Mouse (Mus musculus) stomach, embryonic 14.5 days (tissue): ENCODE results near the gene Sp2. TPM values are rescaled to one million over a fixed set of nuclear protein-coding genes. Genes with fewer than 3 reads are reported as not detected.
A peak's percentile ranks its signal among the peaks of the same experiment; 100 is the strongest.

Experiments used
- ATAC-seq: fragments of 200-750 bp; cut with Nextera tagmentation; 2 replicates; pipeline ENCODE4 v1.8.0; 2017; ENCODE audit warnings: low read depth, moderate TSS enrichment; ENCODE audit not compliant: insufficient number of reproducible peaks, insufficient read depth, low FRiP score
- H3K27ac ChIP-seq: fragments of 300-500 bp; sonication (generic); 2 replicates; pipeline ENCODE4 v1.5.1; 2014; ENCODE audit warnings: mild to moderate bottlenecking, low read length, moderate library complexity, mixed read lengths
- H3K27me3 ChIP-seq: fragments of 300-500 bp; sonication (generic); 2 replicates; pipeline ENCODE4 v1.6.1; 2014; ENCODE audit warnings: low read length, control low read depth, mixed read lengths; ENCODE audit not compliant: control insufficient read depth, insufficient read depth
- H3K36me3 ChIP-seq: fragments of 300-500 bp; sonication (generic); 2 replicates; pipeline ENCODE4 v1.6.1; 2014; ENCODE audit warnings: mild to moderate bottlenecking, control low read depth, low read length, moderate library complexity, mixed read lengths; ENCODE audit not compliant: control insufficient read depth, insufficient read depth
- H3K4me1 ChIP-seq: fragments of 300-500 bp; sonication (generic); 2 replicates; pipeline ENCODE4 v1.6.1; 2014; ENCODE audit warnings: low read length, control low read depth, mixed read lengths; ENCODE audit not compliant: control insufficient read depth, insufficient read depth
- H3K4me2 ChIP-seq: fragments of 300-500 bp; sonication (generic); replicated peaks from 2 replicates; pipeline ENCODE4 v1.6.1; 2014; ENCODE audit warnings: low read depth, low read length, control low read depth
- H3K4me3 ChIP-seq: fragments of 300-500 bp; sonication (generic); 2 replicates; pipeline ENCODE4 v1.5.1; 2014; ENCODE audit warnings: low read depth, low read length, control low read depth
- H3K9ac ChIP-seq: fragments of 300-500 bp; sonication (generic); replicated peaks from 2 replicates; pipeline ENCODE4 v1.6.1; 2014; ENCODE audit warnings: low read depth, mild to moderate bottlenecking, control low read depth, low read length, moderate library complexity, mixed read lengths
- H3K9me3 ChIP-seq: fragments of 300-500 bp; sonication (generic); 2 replicates; pipeline ENCODE4 v1.6.1; 2016; ENCODE audit warnings: low read depth, low read length, control low read depth; ENCODE audit not compliant: control insufficient read depth
- WGBS: fragments of 180-500 bp; shearing (Covaris S2); extraction: QIAGEN DNeasy Blood & Tissue Kit; methylation state at CpG from one replicate; pipeline ENCODE4 v1.1.7; 2014; 5-methylcytosine and 5-hydroxymethylcytosine counted together
- polyA plus RNA-seq: library from polyadenylated mRNA; unstranded; fragments of >200 nt; fragmentation: Nextera tagmentation; extraction: Ambion mirVana; gene quantifications from 2 replicates; pipeline ENCODE4 v1.2.1, GENCODE M21; 2014

Sp2 gene
- polyA plus RNA-seq, 1 experiment from 2014 or later, result 19.1 TPM

- Histone ChIP-seq H3K9ac (peak within 1 kb of the TSS; percentile 40; the same call in 1 of the 2 replicates), H3K4me3 (peak within 1 kb of the TSS; percentile 44), H3K4me2 (peak within 1 kb of the TSS; percentile 90), H3K27ac (no peak within 1 kb of the TSS), H3K36me3 (no peaks in the 10 kb centered on the region), H3K27me3 (no peaks in the 10 kb centered on the region), H3K4me1 (peaks cover 8% of the 10 kb centered on the region; the same call in 1 of the 2 replicates), H3K9me3 (no peaks in the 10 kb centered on the region)
- ATAC-seq, result peak; percentile 97
- whole genome bisulfite sequencing, result under 1% methylated on average over 29 of the region's 29 CpGs
These were observed 38.9 kb downstream of the Sp2 start, which contains the start of gene Pnpo for GRCm38 (mm10) chr11:96943746-96944304. Gene Pnpo, minus strand, starts transcription at chr11:96943986.

GRCm38 (mm10) chr11:96941989-96942590, 40.7 kb downstream of the Sp2 start:
- Histone ChIP-seq H3K27ac (no peak overlapping the region), H3K9ac (no peak overlapping the region), H3K27me3 (no peaks in the 10 kb centered on the region), H3K4me2 (no peak overlapping the region), H3K36me3 (no peaks in the 10 kb centered on the region), H3K9me3 (no peaks in the 10 kb centered on the region), H3K4me1 (peaks cover 8% of the 10 kb centered on the region; the same call in 1 of the 2 replicates), H3K4me3 (no peak overlapping the region)
- WGBS, result 66% methylated on average over 6 of the region's 6 CpGs
- ATAC-seq, result no peak

GRCm38 (mm10) chr11:96940578-96941465, 41.9 kb downstream of the Sp2 start:
- Histone ChIP-seq H3K4me3 (no peak overlapping the region), H3K4me2 (no peak overlapping the region), H3K9ac (no peak overlapping the region), H3K27ac (no peak overlapping the region), H3K4me1 (peaks cover 8% of the 10 kb centered on the region; the same call in 1 of the 2 replicates), H3K9me3 (no peaks in the 10 kb centered on the region), H3K27me3 (no peaks in the 10 kb centered on the region), H3K36me3 (no peaks in the 10 kb centered on the region)
- no peak for ATAC-seq
- 68% methylated on average over 16 of the region's 16 CpGs for WGBS

GRCm38 (mm10) chr11:96938426-96938800, 44.3 kb downstream of the Sp2 start:
- H3K9ac ChIP-seq, result no peak overlapping the region
- WGBS, result 81% methylated on average over 6 of the region's 6 CpGs
- H3K27ac ChIP-seq, result no peak overlapping the region; the same call in 1 of the 2 replicates

GRCm38 (mm10) chr11:96937549-96938425, 45.0 kb downstream of the Sp2 start:
- H3K4me3 ChIP-seq, result no peak overlapping the region
- WGBS, result 41% methylated on average over 10 of the region's 10 CpGs
- H3K36me3 ChIP-seq, result no peaks in the 10 kb centered on the region
- no peaks in the 10 kb centered on the region for H3K4me1 ChIP-seq
- H3K9ac ChIP-seq, result no peak overlapping the region
- no peaks in the 10 kb centered on the region for H3K9me3 ChIP-seq
- no peak overlapping the region for H3K4me2 ChIP-seq
- ATAC-seq, result peak; percentile 70
- peak overlapping the region; percentile 23; the same call in 1 of the 2 replicates for H3K27ac ChIP-seq
- H3K27me3 ChIP-seq, result no peaks in the 10 kb centered on the region

More at GRCm38 (mm10) chr11:96938426-96938800, 44.3 kb downstream of the Sp2 start:
- Histone ChIP-seq H3K9me3 (no peaks in the 10 kb centered on the region), H3K4me3 (no peak overlapping the region), H3K36me3 (no peaks in the 10 kb centered on the region), H3K4me2 (no peak overlapping the region), H3K4me1 (no peaks in the 10 kb centered on the region), H3K27me3 (no peaks in the 10 kb centered on the region)
- ATAC-seq, result no peak

DNA sequence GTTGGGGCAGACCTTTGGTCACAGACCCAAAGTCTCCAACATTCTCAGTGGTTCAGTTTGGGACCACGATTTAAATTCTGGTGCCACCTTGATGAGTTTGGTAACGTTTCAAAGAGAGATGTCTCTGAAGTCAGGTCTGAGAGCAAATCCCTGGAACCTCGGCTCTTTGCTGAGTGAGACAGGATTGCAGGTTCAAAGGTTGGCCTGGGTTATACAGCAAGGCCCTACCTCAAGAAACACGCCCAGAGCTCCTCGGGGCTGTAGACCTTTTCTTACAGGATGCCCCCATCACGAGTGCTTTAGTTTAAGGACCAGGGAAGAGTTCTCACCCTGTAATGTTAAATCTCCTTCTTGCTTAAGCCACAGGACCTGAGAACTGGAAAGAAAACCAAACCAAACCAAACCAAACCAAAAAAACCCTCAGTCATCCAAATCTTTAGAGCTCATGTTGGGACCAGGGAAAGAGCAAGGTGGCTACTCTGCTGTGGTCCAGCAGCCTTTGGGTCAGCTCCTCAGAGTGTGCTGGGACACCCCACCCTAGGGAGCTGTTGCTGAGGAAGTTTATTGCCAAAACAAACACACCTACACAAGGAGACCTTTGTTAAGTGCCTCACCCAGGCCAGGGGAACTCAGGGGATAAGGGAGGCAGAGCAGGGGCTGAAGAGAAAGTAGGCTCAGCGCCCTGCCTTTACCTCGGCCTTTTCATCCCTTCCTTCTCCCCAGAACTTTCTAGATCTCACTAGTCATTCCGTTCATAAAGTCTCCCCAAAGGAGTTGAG, 46.7 kb downstream of the Sp2 start:
- Histone ChIP-seq H3K27me3 (no peaks in the 10 kb centered on the region), H3K4me3 (no peak overlapping the region), H3K4me2 (no peak overlapping the region), H3K9ac (no peak overlapping the region), H3K9me3 (no peaks in the 10 kb centered on the region), H3K36me3 (no peaks in the 10 kb centered on the region), H3K4me1 (no peaks in the 10 kb centered on the region), H3K27ac (no peak overlapping the region)
- no peak for ATAC-seq
- 83% methylated on average over 9 of the region's 9 CpGs for WGBS

DNA sequence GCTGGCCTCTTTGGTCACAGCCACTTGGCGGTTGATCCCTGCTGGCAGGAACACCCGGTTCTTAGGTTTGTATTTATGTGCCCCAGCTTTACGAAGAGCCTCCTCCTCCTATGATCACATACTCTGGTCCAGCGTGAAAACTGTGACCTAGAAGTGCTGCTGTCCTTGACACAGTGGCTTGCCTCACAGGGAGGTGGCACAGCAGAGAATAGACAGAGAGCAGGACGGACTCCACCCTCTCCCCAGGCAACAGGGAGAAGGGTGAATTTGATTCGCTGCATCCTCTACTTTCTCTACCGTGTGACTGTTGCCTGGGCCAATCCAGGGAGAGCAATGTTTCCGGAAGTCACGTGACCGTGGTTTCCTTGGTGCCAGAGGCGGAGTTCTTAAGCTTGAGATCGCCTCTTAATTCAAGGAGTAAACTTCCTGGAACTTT, 47.8 kb downstream of the Sp2 start:
- Histone ChIP-seq H3K36me3 (no peaks in the 10 kb centered on the region), H3K4me3 (no peak overlapping the region)

More for the DNA sequence above, 47.8 kb downstream of the Sp2 start:
- Histone ChIP-seq H3K27ac (peak overlapping the region; percentile 10; the same call in 1 of the 2 replicates), H3K27me3 (no peaks in the 10 kb centered on the region), H3K9ac (no peak overlapping the region), H3K9me3 (no peaks in the 10 kb centered on the region), H3K4me1 (no peaks in the 10 kb centered on the region), H3K4me2 (peak overlapping the region; percentile 27)
- ATAC-seq, result peak; percentile 88
- WGBS, result 24% methylated on average over 12 of the region's 12 CpGs
